Mouse (Mus musculus) heart, adult 2 months (tissue): ENCODE results near the gene Slc35b3.

Source experiments
- CTCF ChIP-seq: fragments of 200-600 bp; IDR thresholded peaks from 2 replicates; pipeline ENCODE4 v1.8.1; 2022; ENCODE audit warnings: antibody characterized with exemption, mild to moderate bottlenecking, moderate library complexity
- EP300 ChIP-seq: fragments of 200-500 bp; IDR thresholded peaks from 2 replicates; pipeline ENCODE4 v1.6.1; 2011; ENCODE audit warnings: low read depth, low read length, control low read depth; ENCODE audit not compliant: insufficient read depth
- POLR2A ChIP-seq: fragments of 200-500 bp; IDR thresholded peaks from 2 replicates; pipeline ENCODE4 v1.6.1; 2011; ENCODE audit warnings: mild to moderate bottlenecking, low read depth, low read length, control low read depth; ENCODE audit not compliant: insufficient read depth

GRCm38 (mm10) chr13:38967518-38967917 lies 6.8 kb upstream of the Slc35b3 start:
- TF ChIP-seq POLR2A (no peak), CTCF (no peak), EP300 (no peak)
